Comparison of ENCODE assay signal across 12 mouse cellular contexts in the genomic region with DNA sequence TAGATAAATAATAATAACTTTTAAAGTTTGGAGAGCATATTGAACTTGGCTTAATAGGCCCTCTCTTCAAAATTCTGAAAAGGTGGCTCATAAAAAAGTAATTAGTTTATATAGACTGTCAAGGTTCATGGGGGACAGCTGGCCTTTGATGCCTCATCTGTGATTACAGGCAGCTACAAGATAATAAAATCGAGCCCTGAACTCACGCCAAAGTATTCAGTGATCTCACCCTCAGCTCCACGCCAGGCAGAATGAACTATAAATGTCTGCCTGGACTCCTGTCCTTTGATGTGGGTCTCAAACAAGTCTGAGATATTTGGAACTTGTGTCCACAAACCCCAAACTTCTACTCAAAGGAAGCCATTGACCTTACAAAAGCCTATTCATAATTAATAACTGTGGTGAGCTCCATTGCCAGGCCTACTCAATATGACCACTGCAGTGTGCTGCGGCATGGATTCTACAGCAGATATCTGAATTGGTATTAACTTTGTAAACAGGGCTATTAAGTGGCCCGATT.
"Had no signal": no experiment of that assay in that cellular context is flagged by ENCODE, and none has a peak within 500 bp of the region (broad histone marks: within the 10 kb centered on the region; RNA-seq: fewer than 3 reads in every experiment).

No protein-coding gene starts in this region.

- H3K27me3 ChIP-seq: kidney, embryonic 15.5 days; liver, embryonic 13.5 days had no signal

- H3K36me3 ChIP-seq: kidney, embryonic 15.5 days; liver, embryonic 13.5 days had no signal

- H3K4me2 ChIP-seq: kidney, embryonic 15.5 days; liver, embryonic 13.5 days; midbrain, embryonic 11.5 days had no signal

- DNase-seq: kidney, adult 8-10 months; kidney, postnatal 10 days; kidney, postnatal 4 days; liver, embryonic 13.5 days; lung, adult 2 months; lung, postnatal 14 days; lung, postnatal 4 days; midbrain, embryonic 14.5 days; thymus, adult 18-20 months; thymus, postnatal 36 days had no signal

- H3K9ac ChIP-seq: kidney, embryonic 15.5 days; liver, embryonic 13.5 days had no signal

- H3K9me3 ChIP-seq: kidney, embryonic 15.5 days; liver, embryonic 13.5 days had no signal

- H3K4me1 ChIP-seq: kidney, embryonic 15.5 days; liver, embryonic 13.5 days had no signal

- H3K4me3 ChIP-seq: kidney, embryonic 15.5 days; liver, embryonic 13.5 days had no signal

- H3K27ac ChIP-seq: kidney, embryonic 15.5 days; liver, embryonic 13.5 days had no signal
